Mouse (Mus musculus) regulatory T cell (primary cell): ENCODE results near the gene Akirin1.

Experiments
- in situ Hi-C: fragments of 300-600 bp; cut with MboI, MseI; formaldehyde crosslinking; loops from one replicate; pipeline ENCODE4 v1.15.1; 2025; ENCODE audit warnings: high pct_unique_total_duplicates

Akirin1 gene

GRCm38 (mm10) chr4:123750152-123750651 lies at the start of gene Akirin1:
TSS of gene Akirin1 (minus strand) at chr4:123750345.
- in situ Hi-C loops, result loop anchor here (5.0 kb wide), 1 partner anchor 83 kb away; no protein-coding TSS in a partner anchor

GRCm38 (mm10) chr4:123797856-123798255 lies 47.7 kb upstream of the Akirin1 start:
- in situ Hi-C loops, result no loop called here

DNA sequence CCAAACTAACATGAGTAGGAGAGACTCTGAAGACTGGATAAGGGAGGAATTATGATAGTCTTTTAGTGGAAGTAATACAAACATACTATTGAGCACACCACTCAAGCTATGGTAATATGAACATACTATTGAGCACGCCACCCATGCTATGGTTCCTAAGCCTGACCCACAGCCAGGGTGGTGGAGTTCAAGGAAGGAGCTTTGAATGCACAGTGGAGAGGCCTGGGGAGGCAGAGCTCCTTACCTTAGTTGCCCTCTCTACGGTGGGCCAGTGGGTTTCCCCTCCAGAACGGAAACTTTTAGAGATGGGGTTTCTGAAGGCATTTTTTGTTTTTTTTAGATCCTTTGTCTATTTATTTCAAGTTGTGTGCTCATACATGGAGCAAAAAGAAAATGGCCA lies 47.3 kb upstream of the Akirin1 start:
- in situ Hi-C loops, result no loop called here

DNA sequence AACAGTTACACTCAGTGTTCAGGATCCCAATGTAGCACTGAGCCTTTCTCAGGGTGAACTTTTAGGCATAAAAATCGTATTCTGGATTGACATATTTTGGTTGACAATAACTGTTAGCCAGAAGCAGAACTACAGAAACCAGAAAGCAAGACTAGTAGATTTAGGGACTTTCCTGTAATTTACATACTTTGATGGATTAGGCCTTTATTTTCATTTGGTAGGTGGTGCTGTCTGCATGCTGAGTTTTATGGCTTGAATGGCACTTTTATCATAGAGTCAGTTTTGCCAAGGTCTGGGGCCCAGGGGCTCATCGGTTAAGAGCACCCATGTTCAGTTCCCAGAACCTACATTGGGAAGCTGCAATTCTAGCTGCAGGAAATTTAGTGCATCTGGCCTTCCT lies 44.9 kb upstream of the Akirin1 start:
- in situ Hi-C loops, result no loop called here

- in situ Hi-C loops, result no loop called here
These were observed 43.0 kb upstream of the Akirin1 start for GRCm38 (mm10) chr4:123793136-123793535.

GRCm38 (mm10) chr4:123792666-123793065 lies 42.5 kb upstream of the Akirin1 start:
- in situ Hi-C loops, result no loop called here

DNA sequence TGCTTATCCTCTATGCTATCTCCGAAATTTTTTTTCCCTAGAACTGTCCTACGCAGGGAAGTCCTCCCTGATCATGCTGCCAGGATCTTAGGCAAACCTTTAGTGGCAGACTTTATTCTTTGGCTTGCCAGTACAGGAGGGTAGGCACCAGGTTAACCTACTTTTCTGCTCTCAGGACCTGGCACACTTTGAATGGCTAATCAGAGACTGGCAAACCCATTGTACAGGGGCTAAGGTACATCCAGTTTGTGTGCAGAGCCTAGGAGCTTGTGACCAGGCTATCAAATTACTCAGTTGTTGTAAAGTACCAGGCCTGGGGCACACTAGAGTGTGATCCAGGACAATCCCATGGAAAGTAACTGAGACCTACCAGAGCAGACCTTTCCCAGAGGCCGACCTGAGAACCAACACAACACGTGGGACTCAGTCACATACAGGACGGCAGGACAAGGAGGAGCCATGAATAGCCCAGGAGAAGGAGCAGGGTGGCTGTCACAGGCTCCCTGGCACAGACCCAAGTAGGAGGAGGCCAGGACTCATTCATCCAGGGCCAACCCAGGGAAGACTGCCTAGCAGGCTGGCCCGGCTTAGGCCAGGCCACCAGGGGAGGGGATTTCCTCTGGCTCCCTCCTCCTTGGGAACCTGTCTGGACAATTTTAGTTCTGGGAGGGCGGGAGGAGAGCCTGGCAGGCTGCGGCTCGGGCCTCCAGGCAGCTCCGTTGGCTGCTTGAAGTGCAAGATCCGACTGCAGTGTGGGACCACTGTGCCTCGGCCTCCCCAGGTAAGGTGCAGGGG lies 37.2 kb upstream of the Akirin1 start, which contains the start of gene Rhbdl2:
Gene Rhbdl2 (plus strand): TSS at position 684 of the 795 bp plus-strand sequence.
- in situ Hi-C loops, result no loop called here

DNA sequence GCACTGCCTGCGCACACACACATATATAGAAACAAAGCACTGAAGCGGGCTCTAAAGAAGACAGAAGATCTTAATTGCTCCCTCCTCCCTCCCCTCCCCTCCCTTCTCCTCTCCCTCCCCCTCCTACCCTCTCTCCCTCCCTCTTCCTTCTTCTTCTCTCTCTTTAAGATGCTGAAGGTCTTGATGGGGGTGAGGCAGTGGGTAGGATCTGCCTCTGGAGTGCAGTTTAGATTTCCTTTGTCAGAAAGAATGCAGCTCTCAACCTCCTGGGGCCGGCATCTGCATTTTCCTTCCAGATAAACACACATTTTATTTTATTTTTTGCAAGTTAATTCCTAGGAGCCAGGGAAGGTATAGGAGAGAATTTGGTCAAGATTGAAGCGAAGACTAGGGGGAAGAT lies 18.1 kb upstream of the Akirin1 start:
- in situ Hi-C loops, result no loop called here

- in situ Hi-C loops, result no loop called here
These were observed 17.7 kb upstream of the Akirin1 start for GRCm38 (mm10) chr4:123767807-123768206.

- in situ Hi-C loops, result no loop called here
These were observed 14.9 kb upstream of the Akirin1 start for GRCm38 (mm10) chr4:123765071-123765470.

- in situ Hi-C loops, result no loop called here
These were observed 8.2 kb upstream of the Akirin1 start for GRCm38 (mm10) chr4:123758306-123758705.

DNA sequence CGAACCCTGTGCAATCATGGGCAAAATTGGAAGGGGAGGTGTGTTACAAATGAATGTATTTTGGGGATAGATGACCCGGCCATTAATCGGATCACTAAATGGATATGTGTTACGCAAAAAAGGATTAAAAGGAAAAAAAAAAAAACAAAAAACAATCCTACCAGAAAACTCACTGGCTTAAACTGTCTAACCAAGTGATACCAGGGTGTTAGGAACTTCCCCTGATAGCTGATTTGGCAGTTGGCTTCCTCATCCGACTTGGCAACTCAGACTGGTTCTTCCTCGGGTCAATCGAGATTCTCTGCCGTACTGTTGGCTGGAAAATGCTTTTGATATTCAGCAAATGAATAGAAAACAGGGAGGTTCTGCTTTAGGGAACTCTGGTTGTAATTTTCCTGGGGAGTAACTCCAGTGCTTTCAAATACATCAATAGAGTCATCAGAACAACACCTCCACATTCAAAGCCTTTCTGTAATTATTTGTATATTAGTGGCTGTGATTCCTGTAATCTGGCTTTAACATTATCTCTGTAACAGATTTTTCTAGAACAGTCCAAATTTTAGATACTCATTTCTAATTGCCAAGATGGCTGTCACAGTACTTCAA lies 665 bp upstream of the Akirin1 start:
- in situ Hi-C loops, result loop anchor here (5.0 kb wide), 1 partner anchor 84 kb away; no protein-coding TSS in a partner anchor

DNA sequence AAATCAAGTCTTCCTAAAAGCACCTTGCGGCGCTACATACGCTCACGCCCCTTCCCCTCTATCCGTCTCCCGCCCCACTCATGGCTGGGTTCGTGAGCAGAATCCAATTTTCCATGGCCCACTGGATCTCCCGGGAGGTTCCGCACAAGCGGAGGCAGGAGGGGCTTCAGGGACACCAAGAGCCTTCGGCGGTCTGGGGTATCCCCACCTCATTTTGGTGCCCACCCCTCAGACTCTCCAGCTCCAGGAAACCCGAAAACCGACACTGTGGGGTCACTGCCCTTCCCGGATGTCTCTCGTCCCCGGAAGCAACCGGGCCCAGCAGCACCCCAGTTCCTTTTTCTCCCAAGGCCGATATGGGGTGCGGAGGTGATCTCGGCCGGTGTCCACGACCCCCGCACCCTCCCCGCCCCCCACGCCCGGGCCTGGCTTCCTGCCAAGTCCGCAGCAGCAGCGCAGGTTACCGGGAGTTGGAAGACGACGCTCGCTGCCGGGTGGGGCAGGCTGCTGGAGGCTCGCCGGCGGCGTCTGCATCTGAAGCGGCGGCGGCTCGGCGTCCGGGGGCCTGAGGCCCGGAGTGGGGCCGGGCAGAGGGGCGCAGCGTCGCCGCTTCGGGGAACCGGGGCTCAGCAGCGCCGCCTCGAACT lies 538 bp downstream of the Akirin1 start:
- in situ Hi-C loops, result loop anchor here (5.0 to 10.0 kb wide), 2 partner anchors 82 to 935 kb away; no protein-coding TSS in a partner anchor

- in situ Hi-C loops, result loop anchor here (10.0 kb wide), 1 partner anchor 936 kb away; no protein-coding TSS in a partner anchor
These were observed 1.3 kb downstream of the Akirin1 start for GRCm38 (mm10) chr4:123748726-123749415.

- in situ Hi-C loops, result loop anchor here (10.0 kb wide), 1 partner anchor 940 kb away; no protein-coding TSS in a partner anchor
These were observed 4.8 kb downstream of the Akirin1 start for GRCm38 (mm10) chr4:123745221-123745775.

- in situ Hi-C loops, result loop anchor here (10.0 kb wide), 1 partner anchor 942 kb away; no protein-coding TSS in a partner anchor
These were observed 7.3 kb downstream of the Akirin1 start for GRCm38 (mm10) chr4:123742891-123743290.

DNA sequence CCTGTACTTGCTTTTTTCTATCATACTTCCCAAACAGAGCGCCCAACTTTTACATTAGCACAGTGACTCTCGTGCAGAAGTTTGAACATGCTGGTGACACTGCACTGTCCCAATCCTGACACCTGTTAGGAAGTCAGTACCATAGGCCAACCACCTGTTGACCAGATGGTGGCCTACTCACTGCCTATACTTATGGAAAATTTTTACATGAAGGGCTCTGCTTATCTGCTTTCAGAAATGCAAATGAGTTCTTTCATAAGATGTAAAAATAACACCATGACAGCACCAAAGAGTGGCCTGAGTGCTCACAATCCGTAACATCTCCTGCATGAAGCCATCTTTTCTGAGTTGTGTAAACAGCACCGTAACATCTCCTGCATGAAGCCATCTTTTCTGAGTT lies 11.4 kb downstream of the Akirin1 start:
- in situ Hi-C loops, result no loop called here

GRCm38 (mm10) chr4:123733532-123733931 lies 16.6 kb downstream of the Akirin1 start:
- in situ Hi-C loops, result no loop called here

DNA sequence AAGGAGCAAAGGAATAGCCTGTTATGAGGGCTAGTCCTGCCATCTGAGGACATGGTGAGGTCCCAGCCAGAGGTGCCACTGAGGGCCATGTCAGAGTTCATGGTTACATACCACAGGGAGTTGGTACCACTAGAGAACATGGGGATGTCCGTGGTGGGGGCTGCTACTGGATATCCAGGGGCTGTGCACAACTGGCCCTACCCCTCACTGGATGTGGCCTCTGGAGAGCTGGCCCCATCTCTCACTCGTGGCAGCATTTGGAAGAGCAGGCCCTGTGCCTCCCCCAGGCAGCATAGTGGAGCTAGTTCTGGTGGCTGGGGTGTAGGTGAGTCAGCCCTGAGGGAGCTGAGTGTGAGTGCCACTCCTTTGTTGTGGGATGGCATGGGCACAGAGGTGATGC lies 17.2 kb downstream of the Akirin1 start:
- in situ Hi-C loops, result no loop called here

DNA sequence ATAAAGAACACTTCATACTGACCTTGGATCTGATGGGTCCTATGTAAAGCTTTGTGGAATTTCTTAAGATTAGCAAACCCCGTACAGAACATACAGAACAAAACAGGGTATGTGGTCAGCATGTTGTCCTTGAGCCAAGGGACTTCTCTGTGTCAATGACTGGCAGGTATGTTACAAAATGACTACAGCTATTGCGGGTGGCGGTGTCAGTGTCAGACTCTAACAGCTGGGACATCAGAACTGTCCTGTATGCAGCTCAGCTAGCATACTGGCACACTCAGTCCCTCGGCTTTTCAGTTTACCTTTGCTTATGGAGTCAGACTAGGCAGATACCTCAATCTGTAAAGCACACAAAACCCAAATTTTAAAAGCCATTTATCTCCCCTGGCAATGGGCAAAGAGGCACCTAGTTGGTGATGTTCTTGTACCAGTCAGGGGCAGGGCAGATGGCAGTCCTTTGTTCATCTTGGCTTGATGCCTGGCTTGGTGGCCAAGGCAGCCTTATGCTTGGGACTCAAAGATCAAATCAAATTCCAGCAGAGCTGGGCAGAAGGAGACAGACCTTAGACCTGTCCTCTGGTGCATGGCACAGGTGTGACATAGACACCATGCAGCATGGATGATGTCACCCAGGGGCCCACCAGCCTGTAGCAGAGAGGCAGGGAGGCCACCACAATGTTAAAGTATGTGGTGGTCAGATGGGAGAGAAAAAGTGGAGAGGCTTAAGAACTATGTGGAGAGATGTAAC lies 17.8 kb downstream of the Akirin1 start:
- in situ Hi-C loops, result no loop called here
